Mouse (Mus musculus) MN1 (cell line): ENCODE results near the gene Mcoln2.

Experiments
- DNase-seq: peaks from one replicate; pipeline ENCODE4 v3.0.0-alpha.2; 2016; ENCODE audit warnings: low spot score

Gene Mcoln2

GRCm38 (mm10) chr3:146149156-146150057 lies at the start of gene Mcoln2:
Mcoln2 (plus strand) TSS chr3:146149833.
- no peak for DNase-seq

DNA sequence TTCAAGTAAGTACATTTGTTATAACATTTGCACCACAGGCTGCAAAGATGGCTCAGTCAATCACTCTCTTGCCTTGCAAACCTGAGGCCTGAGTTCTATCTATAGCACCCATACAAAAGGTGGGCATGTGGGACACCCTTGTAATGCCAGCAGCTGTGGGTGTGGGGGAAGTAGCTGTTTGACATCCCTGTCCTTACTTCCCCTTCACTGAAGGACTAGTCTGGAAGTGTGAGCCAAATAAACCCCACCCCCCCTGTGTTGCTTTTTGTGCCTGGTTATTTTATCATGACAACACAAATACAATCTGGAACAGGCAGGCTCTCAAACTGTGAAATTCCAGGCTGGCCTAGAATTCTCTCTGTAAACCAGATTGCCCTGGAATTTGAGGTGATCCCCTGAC lies 49.7 kb upstream of the Mcoln2 start:
- DNase-seq, result no peak

DNA sequence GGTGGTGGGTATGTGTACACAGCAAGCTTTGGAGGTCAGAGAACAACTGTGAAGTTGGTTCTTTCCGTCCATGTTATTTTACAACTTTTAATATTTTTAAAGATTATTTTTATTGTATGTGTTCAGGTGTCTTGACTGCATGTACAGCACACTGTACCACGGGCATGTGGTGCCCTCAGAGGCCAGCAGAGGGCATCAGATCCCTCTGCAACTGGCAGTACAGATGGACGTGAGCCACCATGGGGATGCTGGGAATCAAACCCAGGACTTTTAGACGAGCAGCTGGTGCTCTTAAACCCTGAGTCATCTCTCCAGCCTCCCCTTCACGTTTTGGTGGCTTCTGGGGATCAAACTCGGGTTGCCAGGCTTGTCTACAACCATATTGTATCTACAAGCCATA lies 47.6 kb upstream of the Mcoln2 start:
- DNase-seq, result no peak

GRCm38 (mm10) chr3:146107116-146107849 lies 42.4 kb upstream of the Mcoln2 start:
- DNase-seq, result peak; percentile 83

DNA sequence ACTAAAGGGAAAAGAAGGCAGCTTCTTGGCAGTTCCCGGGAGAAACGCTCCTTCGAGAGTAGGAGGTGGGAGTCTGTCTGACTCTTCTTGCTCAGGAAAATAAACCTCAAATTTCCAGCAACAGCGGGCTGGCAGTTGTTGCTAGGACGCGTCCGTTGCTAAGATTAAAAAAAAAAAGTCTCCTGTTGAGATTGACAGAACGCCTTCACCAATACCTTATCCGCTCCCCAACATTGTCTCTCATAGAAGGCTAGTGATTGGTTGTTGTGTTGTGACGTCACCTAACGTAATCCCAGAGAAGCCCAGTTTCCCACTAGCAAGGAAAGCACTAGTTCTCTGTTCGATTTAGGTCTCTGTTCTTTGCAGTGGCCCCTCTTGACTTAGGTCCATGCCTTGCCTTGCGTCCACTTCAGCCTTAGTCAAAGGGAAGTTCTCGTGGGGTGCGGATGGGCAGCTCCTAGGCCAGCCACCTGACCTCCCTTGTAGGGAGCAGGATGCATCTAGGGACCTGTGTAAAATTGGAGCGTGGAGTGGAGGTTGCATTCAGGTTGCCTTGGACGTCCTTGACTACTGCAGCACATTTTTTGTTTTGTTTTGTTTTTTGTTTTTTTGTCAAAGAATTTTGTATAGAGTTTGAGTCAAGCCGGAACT lies 41.6 kb upstream of the Mcoln2 start, which contains the start of gene Wdr63:
Gene Wdr63 (minus strand): TSS at position 210 of the 651 bp plus-strand sequence.
- peak; percentile 79 for DNase-seq

DNA sequence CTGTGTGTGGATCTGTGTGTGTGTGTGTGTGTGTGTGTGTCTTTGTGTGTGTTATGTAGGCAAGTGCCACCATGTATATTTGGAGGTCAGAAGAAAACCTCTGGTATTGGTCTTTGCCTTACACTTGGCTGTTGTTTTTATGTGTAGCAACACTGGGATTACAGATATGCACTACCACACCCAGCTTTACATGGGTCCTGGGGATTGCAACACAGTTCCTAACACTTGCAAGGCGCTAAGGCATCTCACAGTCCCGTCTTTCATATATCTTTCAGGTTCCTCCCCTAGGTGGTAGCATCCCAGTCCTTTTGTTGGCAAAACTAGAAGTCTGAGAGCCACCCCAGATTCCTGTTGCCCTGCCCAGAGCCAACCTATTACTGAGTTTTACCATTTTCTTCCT lies 40.7 kb upstream of the Mcoln2 start:
- DNase-seq, result no peak

GRCm38 (mm10) chr3:146110358-146110757 lies 39.3 kb upstream of the Mcoln2 start:
- peak; percentile 30 for DNase-seq

DNA sequence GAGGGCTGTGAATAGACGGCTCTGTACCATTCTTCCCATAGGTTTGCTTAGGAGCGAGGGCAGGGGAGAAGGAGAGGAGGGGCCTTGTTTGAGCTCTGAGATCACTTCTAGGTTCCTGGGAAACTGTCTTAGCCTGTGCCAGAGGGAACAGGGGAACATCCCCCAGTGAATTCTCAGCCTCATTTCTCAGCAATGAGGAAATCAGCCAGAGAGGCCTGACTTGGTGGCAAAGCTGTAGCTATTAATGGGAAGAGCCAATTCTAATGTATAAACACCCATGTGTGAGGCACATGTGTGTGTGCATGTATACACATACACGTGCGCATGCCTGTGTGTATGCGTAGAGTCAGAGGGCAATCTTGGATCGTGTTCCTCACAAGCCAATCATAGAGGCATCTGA lies 38.7 kb upstream of the Mcoln2 start:
- DNase-seq, result no peak

- no peak for DNase-seq
These were observed 32.2 kb upstream of the Mcoln2 start, which contains the start of gene Mcoln3 for GRCm38 (mm10) chr3:146117258-146117996. Mcoln3 (plus strand) TSS chr3:146117450.

DNA sequence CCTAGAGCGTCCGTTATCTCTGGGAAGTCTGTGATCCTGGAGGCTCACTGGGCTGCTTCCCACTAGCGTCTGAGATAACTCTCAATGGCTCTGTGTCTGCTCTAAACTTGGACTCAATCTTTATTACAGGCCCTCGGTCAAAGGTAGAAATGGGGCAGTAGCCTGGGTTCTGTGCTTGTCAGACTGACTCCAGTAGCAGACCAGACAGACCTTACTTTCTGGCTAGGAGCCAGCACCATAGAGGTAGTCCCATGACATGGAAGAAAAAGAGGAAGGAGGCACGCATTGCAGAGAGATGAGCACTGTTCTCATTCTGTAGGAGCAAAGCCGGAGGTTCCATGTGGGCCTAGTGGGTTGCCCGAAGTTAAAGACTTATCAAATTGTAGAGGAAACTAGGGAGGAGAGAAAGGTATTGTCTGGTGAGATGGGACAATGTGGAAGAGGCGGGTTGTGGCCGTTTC lies 31.6 kb upstream of the Mcoln2 start:
- DNase-seq, result no peak

DNA sequence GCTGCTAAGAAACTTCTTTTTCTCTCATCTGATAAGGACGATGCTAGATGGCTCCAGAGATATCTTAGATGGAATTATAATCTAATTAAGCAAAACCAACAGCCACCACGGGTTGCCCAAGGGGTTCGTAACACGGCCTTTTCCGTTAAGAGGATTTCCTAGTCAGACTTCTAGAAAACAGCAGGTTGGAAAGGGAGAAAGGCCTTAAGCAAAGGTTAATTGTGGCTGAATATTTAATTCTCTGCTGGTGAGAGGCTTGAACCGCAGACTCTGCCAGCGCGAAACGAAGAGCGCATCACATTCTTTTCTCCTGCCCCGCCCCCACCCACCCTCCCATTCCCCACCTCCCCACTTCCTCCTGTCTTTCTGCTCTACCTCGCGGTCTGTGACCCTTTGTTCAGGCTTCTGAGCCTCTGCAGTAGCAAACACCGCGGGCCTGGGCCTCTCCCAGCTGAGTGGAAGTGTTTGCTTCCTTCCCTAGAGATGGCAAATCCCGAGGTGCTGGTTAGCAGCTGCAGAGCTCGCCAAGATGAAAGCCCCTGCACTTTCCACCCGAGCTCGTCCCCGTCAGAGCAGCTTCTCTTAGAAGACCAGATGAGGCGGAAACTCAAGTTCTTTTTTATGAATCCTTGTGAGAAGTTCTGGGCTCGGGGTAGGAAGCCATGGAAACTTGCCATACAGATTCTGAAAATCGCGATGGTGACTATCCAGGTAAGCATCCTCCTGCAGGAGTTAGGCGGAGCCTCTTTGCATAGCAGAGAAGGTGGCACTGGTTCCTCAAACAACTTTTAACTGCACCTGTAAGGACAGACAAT lies 28.1 kb upstream of the Mcoln2 start:
- peak; percentile 28 for DNase-seq

DNA sequence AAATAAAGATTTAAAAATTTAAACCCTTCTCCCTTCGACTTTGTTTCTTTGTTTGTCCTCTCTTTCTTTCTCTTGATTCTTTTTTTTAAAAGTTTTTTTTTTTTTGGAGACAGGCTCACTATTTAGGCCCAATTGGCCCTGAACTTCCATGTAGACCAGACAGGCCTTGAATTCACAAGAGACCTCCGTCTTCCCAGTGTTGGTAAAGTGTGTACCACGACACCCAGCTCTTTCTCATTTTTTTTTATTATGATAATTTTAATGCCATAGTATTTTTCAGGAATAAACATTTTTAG lies 27.6 kb upstream of the Mcoln2 start:
- DNase-seq, result no peak

DNA sequence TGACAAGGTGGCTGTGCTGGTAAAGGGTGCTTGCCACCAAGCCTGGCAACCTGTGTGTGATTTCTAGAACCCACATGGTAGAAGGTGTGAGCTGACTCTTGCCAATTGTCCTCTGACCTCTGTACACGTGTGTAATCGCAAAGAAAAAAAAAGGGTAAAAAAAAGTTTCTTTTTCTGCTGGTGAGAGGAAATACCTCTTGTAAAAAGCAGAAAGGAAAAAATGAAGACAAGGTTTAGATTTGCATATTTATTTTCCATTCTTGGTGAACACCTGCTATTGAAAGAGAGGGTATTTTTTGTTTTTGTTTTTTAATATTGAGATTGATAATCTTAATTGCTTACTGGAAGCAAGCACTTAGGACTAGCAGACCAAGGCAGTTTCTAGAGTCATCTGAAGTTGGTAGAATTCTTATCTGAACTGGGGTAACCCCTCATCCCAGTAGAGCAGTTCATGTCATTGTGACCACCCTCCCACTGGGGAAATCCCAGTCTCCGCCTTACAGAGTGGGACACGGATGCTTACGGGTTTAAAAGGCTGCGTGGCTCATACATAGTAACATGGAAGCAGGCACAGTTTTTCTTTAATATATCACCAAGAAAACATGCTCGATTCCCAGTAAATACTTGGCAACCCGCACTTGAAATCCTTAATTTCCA lies 26.7 kb upstream of the Mcoln2 start:
- DNase-seq, result no peak

- DNase-seq, result no peak
These were observed 26.2 kb upstream of the Mcoln2 start for GRCm38 (mm10) chr3:146123464-146123825.

GRCm38 (mm10) chr3:146127205-146127604 lies 22.4 kb upstream of the Mcoln2 start:
- DNase-seq, result no peak

DNA sequence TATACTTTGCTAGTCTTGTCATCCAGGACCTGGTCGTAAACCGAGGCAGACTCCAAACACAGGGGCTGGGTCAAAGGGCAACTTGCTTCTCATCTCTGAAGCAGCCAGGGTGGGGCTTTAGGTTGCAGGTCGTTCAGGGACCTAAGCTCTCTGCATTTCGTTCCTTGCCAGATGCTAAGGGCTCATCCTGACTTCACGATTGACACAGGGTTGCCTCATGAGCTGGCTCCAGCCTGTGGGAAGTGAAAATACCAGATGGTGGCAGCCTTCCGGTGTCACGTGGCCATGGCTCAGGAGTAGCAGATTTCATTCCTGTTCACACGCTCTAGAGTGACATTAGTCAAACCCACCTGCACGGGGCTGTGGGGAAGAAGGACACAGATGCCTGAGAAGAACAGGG lies 14.8 kb upstream of the Mcoln2 start:
- DNase-seq, result no peak

DNA sequence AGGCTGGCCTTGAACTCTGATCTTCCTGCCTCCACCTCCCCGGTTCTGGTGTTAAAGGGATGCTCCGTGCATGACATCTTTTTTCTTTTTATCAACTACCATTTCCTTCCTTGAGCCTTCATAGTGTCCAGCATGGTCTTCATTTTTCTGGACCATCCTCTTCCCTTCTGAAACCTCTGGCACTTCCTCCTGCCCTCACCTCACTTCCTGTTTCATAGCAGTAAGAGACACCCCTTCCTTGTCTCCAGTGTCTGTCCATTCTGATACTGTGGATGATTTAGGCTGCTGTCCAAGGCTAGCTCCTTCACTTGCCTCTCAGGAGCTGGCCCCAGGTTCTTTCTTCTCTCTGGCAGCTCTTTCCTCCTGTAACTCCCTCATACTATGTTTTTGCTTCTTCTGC lies 14.2 kb upstream of the Mcoln2 start:
- no peak for DNase-seq

GRCm38 (mm10) chr3:146136422-146136821 lies 13.2 kb upstream of the Mcoln2 start:
- no peak for DNase-seq

- DNase-seq, result no peak
These were observed 9.4 kb upstream of the Mcoln2 start for GRCm38 (mm10) chr3:146140276-146140675.

GRCm38 (mm10) chr3:146142523-146142922 lies 7.1 kb upstream of the Mcoln2 start:
- DNase-seq, result no peak

DNA sequence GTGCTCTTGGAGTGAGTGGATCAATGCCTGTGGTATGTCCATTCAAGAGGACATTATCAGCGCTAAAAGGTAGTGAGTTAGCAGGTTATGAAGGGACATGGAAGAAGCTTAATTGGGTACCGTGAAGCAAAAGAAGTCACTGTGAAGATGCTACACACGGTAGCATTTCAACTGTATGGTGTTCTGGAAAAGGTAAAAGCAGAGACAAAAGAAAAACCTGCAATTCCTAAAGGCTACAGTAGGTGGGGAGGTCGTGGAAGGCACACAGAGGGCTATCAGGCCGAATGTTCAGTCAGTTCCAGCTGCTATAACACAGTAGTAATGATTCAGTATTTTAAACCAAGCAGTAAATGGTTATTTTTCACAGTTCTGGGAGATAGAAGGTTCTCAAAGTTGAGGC lies 4.1 kb upstream of the Mcoln2 start:
- no peak for DNase-seq
